Mouse (Mus musculus): ENCODE measurements around the gene Tjp1. TPM values are rescaled to one million over a fixed set of nuclear protein-coding genes. Genes with fewer than 3 reads are reported as not detected.

Tjp1 gene
- polyA plus RNA-seq, 1 experiment from 2014 or later = 21.7 TPM

DNA sequence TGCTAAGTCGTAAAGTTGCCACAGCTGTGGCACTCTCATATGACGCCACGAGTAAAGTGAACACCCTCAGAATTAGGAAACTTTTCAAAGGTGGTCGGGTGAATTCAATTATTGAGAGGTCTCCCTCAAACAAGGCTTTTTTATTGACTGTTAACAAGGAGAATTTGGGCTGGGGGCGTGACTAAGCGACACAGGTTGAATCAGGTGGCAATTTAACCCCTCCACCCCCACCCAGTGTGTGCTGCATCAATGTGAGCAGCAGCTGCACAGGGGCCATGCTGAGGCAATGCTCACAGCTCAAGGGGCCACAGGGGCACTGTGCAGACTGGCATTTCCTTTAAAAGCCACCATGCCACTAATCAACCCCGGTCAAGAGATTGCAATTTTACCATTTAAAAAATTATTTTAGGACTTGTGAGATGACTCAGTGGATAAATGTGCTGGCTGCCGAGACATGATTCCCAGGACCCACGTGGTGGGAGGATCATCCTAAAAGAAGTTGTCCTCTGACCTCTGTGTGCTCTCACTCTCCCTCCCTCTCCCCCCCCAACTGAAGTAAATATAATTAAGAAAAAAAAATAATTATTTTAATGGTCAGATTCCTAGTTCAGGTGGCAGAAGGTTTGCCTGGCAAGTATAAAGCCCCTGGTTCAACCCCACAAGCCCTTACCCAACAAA is 96.4 kb downstream of the Tjp1 start:
- H3K9ac ChIP-seq (ENCODE audit: low read length) = no peak overlapping the region
- DNase-seq (ENCODE audit: low spot score, missing footprints) = no peak
- no peaks in the 10 kb centered on the region for H3K36me3 ChIP-seq (ENCODE audit: control insufficient read depth, insufficient read depth, low read length)
- H3K4me2 ChIP-seq = no peak overlapping the region
- H3K27me3 ChIP-seq (ENCODE audit: control insufficient read depth, insufficient read depth, low read length) = no peaks in the 10 kb centered on the region
- no peak for ATAC-seq (ENCODE audit: low FRiP score)
- 36% methylated on average over 9 of the region's 9 CpGs for WGBS
- H3K27ac ChIP-seq (ENCODE audit: low read depth, low read length) = no peak overlapping the region
- no peak overlapping the region for H3K4me3 ChIP-seq (ENCODE audit: low read depth, low read length)
- H3K9me3 ChIP-seq (ENCODE audit: control insufficient read depth, low read length) = no peaks in the 10 kb centered on the region
- 0 out of 2 replicates have a peak, but pooled peaks cover 2% of the 10 kb centered on the region for H3K4me1 ChIP-seq (ENCODE audit: control insufficient read depth, insufficient read depth, low read length)

- Histone ChIP-seq H3K9ac (ENCODE audit: low read length) (no peak overlapping the region), H3K27me3 (ENCODE audit: control insufficient read depth, insufficient read depth, low read length) (no peaks in the 10 kb centered on the region), H3K36me3 (ENCODE audit: control insufficient read depth, insufficient read depth, low read length) (no peaks in the 10 kb centered on the region), H3K4me2 (no peak overlapping the region), H3K9me3 (ENCODE audit: control insufficient read depth, low read length) (no peaks in the 10 kb centered on the region), H3K27ac (ENCODE audit: low read depth, low read length) (no peak overlapping the region), H3K4me1 (ENCODE audit: control insufficient read depth, insufficient read depth, low read length) (0 out of 2 replicates have a peak, but pooled peaks cover 2% of the 10 kb centered on the region), H3K4me3 (ENCODE audit: low read depth, low read length) (no peak overlapping the region)
- DNase-seq (ENCODE audit: low spot score, missing footprints) (no peak), ATAC-seq (ENCODE audit: low FRiP score) (no peak)
- WGBS = 16% methylated on average over 8 of the region's 8 CpGs
Measured at GRCm38 (mm10) chr7:65430401-65430800, 97.2 kb downstream of the Tjp1 start.

DNA sequence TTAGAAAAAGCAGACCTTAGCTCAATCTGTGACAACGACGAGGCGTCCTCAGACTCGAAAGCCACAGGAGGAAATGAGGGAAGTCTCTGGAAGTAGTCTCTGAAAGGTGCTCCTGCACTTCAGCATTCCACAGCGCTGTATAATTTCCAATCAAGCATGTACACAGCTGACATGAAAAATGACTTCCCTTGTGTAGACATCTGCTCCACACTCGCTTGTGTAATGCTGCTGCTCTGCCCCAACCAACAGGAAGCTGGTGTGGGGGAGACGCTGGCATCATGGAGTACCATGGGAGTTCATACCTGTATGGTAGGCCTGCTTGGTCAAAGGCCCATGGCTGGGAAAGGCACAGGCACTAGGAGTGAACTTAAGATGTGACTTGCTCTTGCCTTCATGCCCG is 103.1 kb downstream of the Tjp1 start:
- Histone ChIP-seq H3K9ac (ENCODE audit: low read length) (no peak overlapping the region), H3K9me3 (ENCODE audit: control insufficient read depth, low read length) (no peaks in the 10 kb centered on the region), H3K4me2 (no peak overlapping the region), H3K27ac (ENCODE audit: low read depth, low read length) (no peak overlapping the region), H3K27me3 (ENCODE audit: control insufficient read depth, insufficient read depth, low read length) (no peaks in the 10 kb centered on the region), H3K36me3 (ENCODE audit: control insufficient read depth, insufficient read depth, low read length) (no peaks in the 10 kb centered on the region), H3K4me3 (ENCODE audit: low read depth, low read length) (no peak overlapping the region), H3K4me1 (ENCODE audit: control insufficient read depth, insufficient read depth, low read length) (0 out of 2 replicates have a peak, but pooled peaks cover 2% of the 10 kb centered on the region)
- DNase-seq (ENCODE audit: low spot score, missing footprints) (peak; percentile 37), ATAC-seq (ENCODE audit: low FRiP score) (no peak)
- 93% methylated on average over 8 of the region's 8 CpGs for WGBS

DNA sequence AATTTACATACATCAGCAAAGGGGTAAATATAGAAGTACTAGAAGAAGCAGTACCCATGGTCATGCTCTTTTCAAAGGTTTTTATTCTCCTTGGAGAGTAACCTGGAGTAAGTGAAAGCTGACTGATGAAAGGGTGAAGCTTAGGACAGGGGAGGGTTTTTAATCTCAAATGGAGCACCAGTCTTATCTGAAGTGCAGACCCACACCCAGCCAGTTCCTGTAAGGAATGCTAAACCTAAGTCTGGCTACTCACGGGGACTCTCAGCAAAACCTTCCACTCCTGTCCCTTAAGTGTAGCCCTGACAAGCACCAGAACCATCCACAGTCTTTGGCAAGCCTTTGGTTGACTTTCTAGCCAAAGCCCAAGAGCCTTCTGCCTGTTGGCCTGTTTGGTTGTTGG is 105.1 kb downstream of the Tjp1 start:
- Histone ChIP-seq H3K9ac (ENCODE audit: low read length) (no peak overlapping the region), H3K4me1 (ENCODE audit: control insufficient read depth, insufficient read depth, low read length) (0 out of 2 replicates have a peak, but pooled peaks cover 2% of the 10 kb centered on the region), H3K27me3 (ENCODE audit: control insufficient read depth, insufficient read depth, low read length) (no peaks in the 10 kb centered on the region), H3K36me3 (ENCODE audit: control insufficient read depth, insufficient read depth, low read length) (no peaks in the 10 kb centered on the region), H3K4me3 (ENCODE audit: low read depth, low read length) (no peak overlapping the region), H3K4me2 (no peak overlapping the region), H3K9me3 (ENCODE audit: control insufficient read depth, low read length) (no peaks in the 10 kb centered on the region), H3K27ac (ENCODE audit: low read depth, low read length) (no peak overlapping the region)
- DNase-seq (ENCODE audit: low spot score, missing footprints) (no peak), ATAC-seq (ENCODE audit: low FRiP score) (0 out of 2 replicates have a peak, but pooled peaks have one; percentile 7)
- 88% methylated on average over 1 of the region's 1 CpGs for WGBS

DNA sequence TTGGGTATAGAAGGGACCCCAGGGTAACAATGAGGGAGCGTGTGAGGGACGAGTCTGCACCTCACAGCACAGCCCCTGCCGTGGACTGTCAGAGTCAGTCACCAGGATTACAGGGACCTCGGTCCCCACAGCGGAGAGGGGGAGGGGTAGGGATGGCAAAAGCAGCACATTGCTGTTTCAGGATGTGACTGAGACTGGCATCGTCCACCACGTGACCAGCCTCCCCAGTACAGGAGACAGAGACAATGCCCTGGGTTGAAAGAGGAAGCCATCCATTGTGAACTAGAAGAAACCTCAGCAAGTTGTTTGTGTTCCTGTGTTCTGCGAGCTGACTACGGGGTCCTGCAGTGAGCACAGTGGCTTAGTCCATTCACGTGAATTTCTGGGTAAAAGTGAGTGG is 106.1 kb downstream of the Tjp1 start:
- peak overlapping the region; percentile 54 for H3K9ac ChIP-seq (ENCODE audit: low read length)

DNA sequence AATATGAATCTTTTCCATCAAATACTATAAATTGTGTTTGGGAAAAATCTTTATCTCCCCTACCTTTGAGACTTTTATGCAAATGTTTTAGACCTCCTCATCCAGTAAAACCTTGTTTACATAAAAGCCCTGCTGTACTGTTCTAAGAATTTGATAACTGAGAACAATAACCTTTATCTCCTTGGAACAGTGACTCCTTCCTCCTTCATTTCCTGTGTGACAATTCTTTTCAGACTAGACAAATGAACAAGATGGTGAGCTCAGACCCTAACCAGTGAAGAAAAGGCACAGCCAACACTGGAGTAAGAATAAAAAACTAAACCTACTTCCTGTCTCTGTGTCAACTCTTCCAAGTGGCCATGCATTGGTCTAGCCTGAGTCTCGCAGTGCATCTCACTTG is 107.7 kb downstream of the Tjp1 start:
- no peaks in the 10 kb centered on the region for H3K36me3 ChIP-seq (ENCODE audit: control insufficient read depth, insufficient read depth, low read length)
- ATAC-seq (ENCODE audit: low FRiP score) (no peak), DNase-seq (ENCODE audit: low spot score, missing footprints) (no peak)
- no peak overlapping the region for H3K4me2 ChIP-seq
- no peaks in the 10 kb centered on the region for H3K9me3 ChIP-seq (ENCODE audit: control insufficient read depth, low read length)
- 0 out of 2 replicates have a peak, but pooled peaks cover 2% of the 10 kb centered on the region for H3K4me1 ChIP-seq (ENCODE audit: control insufficient read depth, insufficient read depth, low read length)
- no peak overlapping the region for H3K4me3 ChIP-seq (ENCODE audit: low read depth, low read length)
- H3K27me3 ChIP-seq (ENCODE audit: control insufficient read depth, insufficient read depth, low read length) = no peaks in the 10 kb centered on the region
- no peak overlapping the region for H3K27ac ChIP-seq (ENCODE audit: low read depth, low read length)
- H3K9ac ChIP-seq (ENCODE audit: low read length) = no peak overlapping the region
- 76% methylated on average over 1 of the region's 1 CpGs for WGBS

More for the DNA sequence above, 106.1 kb downstream of the Tjp1 start:
- WGBS = under 1% methylated on average over 10 of the region's 10 CpGs
- DNase-seq (ENCODE audit: low spot score, missing footprints) = peak; percentile 93
- Histone ChIP-seq H3K36me3 (ENCODE audit: control insufficient read depth, insufficient read depth, low read length) (no peaks in the 10 kb centered on the region), H3K27me3 (ENCODE audit: control insufficient read depth, insufficient read depth, low read length) (no peaks in the 10 kb centered on the region), H3K9me3 (ENCODE audit: control insufficient read depth, low read length) (no peaks in the 10 kb centered on the region), H3K4me2 (peak overlapping the region; percentile 37), H3K4me3 (ENCODE audit: low read depth, low read length) (no peak overlapping the region), H3K4me1 (ENCODE audit: control insufficient read depth, insufficient read depth, low read length) (0 out of 2 replicates have a peak, but pooled peaks cover 2% of the 10 kb centered on the region), H3K27ac (ENCODE audit: low read depth, low read length) (no peak overlapping the region; the same call in 1 of the 2 replicates)
- peak; percentile 93 for ATAC-seq (ENCODE audit: low FRiP score)

DNA sequence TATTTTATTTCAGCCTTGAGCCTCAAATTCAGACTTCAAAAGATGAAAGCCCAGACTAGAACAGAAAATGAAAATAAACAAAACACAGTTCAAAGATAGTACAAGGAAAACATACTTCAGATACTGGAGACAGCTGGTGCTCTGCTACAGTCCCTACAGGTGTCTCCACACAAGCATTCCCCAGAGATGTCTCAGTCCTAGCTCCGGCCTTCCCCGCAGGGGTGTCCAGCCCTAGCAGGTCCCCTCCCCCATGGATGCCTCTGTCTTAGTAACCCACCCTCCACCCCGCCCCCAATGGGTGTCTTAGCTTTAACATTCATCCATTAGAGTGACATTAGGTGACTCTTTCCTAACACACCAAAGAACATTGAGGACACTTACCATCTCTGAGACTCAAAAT is 108.6 kb downstream of the Tjp1 start:
- ATAC-seq (ENCODE audit: low FRiP score) = no peak
- 64% methylated on average over 3 of the region's 3 CpGs for WGBS
- Histone ChIP-seq H3K9me3 (ENCODE audit: control insufficient read depth, low read length) (no peaks in the 10 kb centered on the region), H3K4me3 (ENCODE audit: low read depth, low read length) (no peak overlapping the region), H3K4me1 (ENCODE audit: control insufficient read depth, insufficient read depth, low read length) (0 out of 2 replicates have a peak, but pooled peaks cover 2% of the 10 kb centered on the region), H3K4me2 (no peak overlapping the region), H3K27me3 (ENCODE audit: control insufficient read depth, insufficient read depth, low read length) (no peaks in the 10 kb centered on the region), H3K27ac (ENCODE audit: low read depth, low read length) (no peak overlapping the region), H3K9ac (ENCODE audit: low read length) (no peak overlapping the region), H3K36me3 (ENCODE audit: control insufficient read depth, insufficient read depth, low read length) (no peaks in the 10 kb centered on the region)
- DNase-seq (ENCODE audit: low spot score, missing footprints) = no peak

- H3K36me3 ChIP-seq (ENCODE audit: control insufficient read depth, insufficient read depth, low read length) = no peaks in the 10 kb centered on the region
- H3K9ac ChIP-seq (ENCODE audit: low read length) = no peak overlapping the region
- WGBS = 86% methylated on average over 10 of the region's 10 CpGs
- no peak overlapping the region for H3K4me2 ChIP-seq
- no peaks in the 10 kb centered on the region for H3K9me3 ChIP-seq (ENCODE audit: control insufficient read depth, low read length)
- H3K27me3 ChIP-seq (ENCODE audit: control insufficient read depth, insufficient read depth, low read length) = no peaks in the 10 kb centered on the region
- DNase-seq (ENCODE audit: low spot score, missing footprints) = no peak
- H3K4me3 ChIP-seq (ENCODE audit: low read depth, low read length) = no peak overlapping the region
- no peak for ATAC-seq (ENCODE audit: low FRiP score)
- H3K4me1 ChIP-seq (ENCODE audit: control insufficient read depth, insufficient read depth, low read length) = 0 out of 2 replicates have a peak, but pooled peaks cover 2% of the 10 kb centered on the region
- H3K27ac ChIP-seq (ENCODE audit: low read depth, low read length) = no peak overlapping the region
Measured at GRCm38 (mm10) chr7:65418366-65418911, 109.1 kb downstream of the Tjp1 start.
